In genomic region chr2:106161877-106162276, GRCm38 (mm10) we compare ENCODE assay signal across 19 mouse cellular contexts.
DNase-seq lines count a peak whose midpoint lies in the region; ATAC-seq and TF ChIP-seq lines count a peak whose summit lies in the region.
"Had no signal": no experiment of that assay in that cellular context is flagged by ENCODE, and none has a peak within 500 bp of the region (broad histone marks: within the 10 kb centered on the region; RNA-seq: fewer than 3 reads in every experiment).

No protein-coding gene starts in this region.

- no peak overlapping the region for H3K9ac ChIP-seq in hindbrain, embryonic 11.5 days (ENCODE audit: low read depth, low read length)
- H3K9ac ChIP-seq: forebrain, embryonic 12.5 days; heart, embryonic 15.5 days; hindbrain, embryonic 15.5 days had no signal

- H3K27ac ChIP-seq in hindbrain, embryonic 11.5 days (ENCODE audit: low read depth, low read length): no peak overlapping the region
- no peak overlapping the region for H3K27ac ChIP-seq in hindbrain, embryonic 10.5 days
- H3K27ac ChIP-seq: forebrain, embryonic 12.5 days; heart, adult 2 months; heart, embryonic 15.5 days; hindbrain, embryonic 15.5 days had no signal

- WGBS in hindbrain, embryonic 11.5 days: 37% methylated on average over 5 of the region's 5 CpGs
- 51% methylated on average over 5 of the region's 5 CpGs for WGBS in hindbrain, embryonic 10.5 days

- no peaks in the 10 kb centered on the region for H3K36me3 ChIP-seq in hindbrain, embryonic 11.5 days (ENCODE audit: control insufficient read depth, insufficient read depth, low read length)
- no peaks in the 10 kb centered on the region for H3K36me3 ChIP-seq in hindbrain, embryonic 10.5 days
- H3K36me3 ChIP-seq: forebrain, embryonic 12.5 days; heart, embryonic 15.5 days; hindbrain, embryonic 15.5 days had no signal

- no peak overlapping the region for H3K4me3 ChIP-seq in hindbrain, embryonic 11.5 days (ENCODE audit: low read depth, low read length)
- H3K4me3 ChIP-seq in hindbrain, embryonic 10.5 days: no peak overlapping the region
- H3K4me3 ChIP-seq: forebrain, embryonic 12.5 days; heart, adult 2 months; heart, embryonic 15.5 days; hindbrain, embryonic 15.5 days had no signal

- TF ChIP-seq CTCF in brain, embryonic 14.5 days (IDR thresholded peaks at IDR 0.05; ENCODE audit: borderline replicate concordance, extremely low read depth, insufficient read depth, insufficient read length): no peak

- no peaks in the 10 kb centered on the region for H3K27me3 ChIP-seq in hindbrain, embryonic 11.5 days (ENCODE audit: control insufficient read depth, insufficient read depth, low read length)
- no peaks in the 10 kb centered on the region for H3K27me3 ChIP-seq in hindbrain, embryonic 10.5 days (ENCODE audit: insufficient read depth, poor library complexity, severe bottlenecking)
- H3K27me3 ChIP-seq: forebrain, embryonic 12.5 days; heart, embryonic 15.5 days; hindbrain, embryonic 15.5 days had no signal

- no peaks in the 10 kb centered on the region for H3K4me1 ChIP-seq in hindbrain, embryonic 11.5 days (replicated peaks; ENCODE audit: control insufficient read depth, insufficient read depth, low read length)
- H3K4me1 ChIP-seq in hindbrain, embryonic 10.5 days (replicated peaks): peaks cover 10% of the 10 kb centered on the region; the same call in 1 of the 2 replicates
- H3K4me1 ChIP-seq: heart, embryonic 15.5 days; hindbrain, embryonic 15.5 days had no signal

- no peak for DNase-seq in hindbrain, embryonic 11.5 days (ENCODE audit: low spot score)
- DNase-seq in hindbrain, embryonic 10.5 days (ENCODE audit: low spot score): no peak
- peak; percentile 6 for DNase-seq in brain, embryonic 14.5 days (ENCODE audit: low read depth)
- peak; percentile 14 for DNase-seq in embryo, embryonic 11 days
- DNase-seq in retina, postnatal 1 day: peak; percentile 60
- DNase-seq in right cerebral cortex, adult 18-20 months: no peak
- DNase-seq in adrenal gland, postnatal 10 days: no peak
- DNase-seq: adrenal gland, postnatal 25 days; cerebellum, adult 2 months; cerebellum, postnatal 10 days; gastrocnemius, postnatal 10 days; heart, adult 2 months; heart, postnatal 14 days had no signal

- H3K9me3 ChIP-seq in hindbrain, embryonic 11.5 days (ENCODE audit: control insufficient read depth, low read length): no peaks in the 10 kb centered on the region
- no peaks in the 10 kb centered on the region for H3K9me3 ChIP-seq in hindbrain, embryonic 10.5 days
- H3K9me3 ChIP-seq: forebrain, embryonic 12.5 days; heart, embryonic 15.5 days; hindbrain, embryonic 15.5 days had no signal

- peak; percentile 57; the same call in 1 of the 2 replicates for ATAC-seq in hindbrain, embryonic 11.5 days (ENCODE audit: low FRiP score)
- ATAC-seq: activated CD4-positive, CD25-positive, alpha-beta regulatory T cell, adult 4 months; forebrain, embryonic 16.5 days had no signal

- no peak overlapping the region for H3K4me2 ChIP-seq in hindbrain, embryonic 11.5 days (replicated peaks; ENCODE audit: low read depth, low read length)
- H3K4me2 ChIP-seq: forebrain, embryonic 12.5 days; heart, embryonic 11.5 days; heart, embryonic 15.5 days; hindbrain, embryonic 15.5 days had no signal

- TF ChIP-seq POLR2A in brain, embryonic 14.5 days (IDR thresholded peaks at IDR 0.05; ENCODE audit: borderline replicate concordance, extremely low read depth, insufficient read depth, insufficient read length, poor library complexity, severe bottlenecking): no peak

Comparison
In these comparisons a context has a peak if more than half of its experiments do, and no peak if none do; other contexts are left out.
1. DNase-seq: peak in brain, embryonic 14.5 days (single experiment), embryo, embryonic 11 days (single experiment) and retina, postnatal 1 day (single experiment); none in hindbrain, embryonic 11.5 days (single experiment), hindbrain, embryonic 10.5 days (single experiment), right cerebral cortex, adult 18-20 months (single experiment) and adrenal gland, postnatal 10 days (single experiment).